Mouse (Mus musculus): ENCODE results near the gene Mbnl1. TPM values are rescaled to one million over a fixed set of nuclear protein-coding genes. Genes with fewer than 3 reads are reported as not detected.

Gene Mbnl1
- polyA plus RNA-seq, 1 experiment, result 20.3 TPM

DNA sequence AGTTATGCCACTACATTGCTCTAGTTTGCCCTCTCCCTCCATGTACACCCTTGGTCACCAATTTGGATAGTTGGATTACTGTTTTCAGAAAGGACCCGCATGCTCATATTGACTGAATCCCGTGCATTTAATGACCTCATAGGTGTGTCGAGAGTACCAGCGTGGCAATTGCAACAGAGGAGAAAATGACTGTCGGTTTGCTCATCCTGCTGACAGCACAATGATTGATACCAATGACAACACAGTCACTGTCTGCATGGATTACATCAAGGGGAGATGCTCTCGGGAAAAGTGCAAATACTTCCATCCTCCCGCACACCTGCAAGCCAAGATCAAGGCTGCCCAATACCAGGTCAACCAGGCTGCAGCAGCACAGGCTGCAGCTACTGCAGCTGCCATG is 140.5 kb downstream of the Mbnl1 start:
- Histone ChIP-seq H3K36me3 (replicated peaks; ENCODE audit: low read length) (peaks cover 85% of the 10 kb centered on the region), H3K27me3 (replicated peaks) (no peaks in the 10 kb centered on the region), H3K9me3 (no peaks in the 10 kb centered on the region), H3K4me1 (peaks cover 53% of the 10 kb centered on the region), H3K4me3 (replicated peaks) (no peak overlapping the region)
- TF ChIP-seq FLI1 (IDR thresholded peaks at IDR 0.05; ENCODE audit: low read length) (no peak), GATA1 (IDR thresholded peaks at IDR 0.05; ENCODE audit: borderline replicate concordance, low read length) (no peak)

DNA sequence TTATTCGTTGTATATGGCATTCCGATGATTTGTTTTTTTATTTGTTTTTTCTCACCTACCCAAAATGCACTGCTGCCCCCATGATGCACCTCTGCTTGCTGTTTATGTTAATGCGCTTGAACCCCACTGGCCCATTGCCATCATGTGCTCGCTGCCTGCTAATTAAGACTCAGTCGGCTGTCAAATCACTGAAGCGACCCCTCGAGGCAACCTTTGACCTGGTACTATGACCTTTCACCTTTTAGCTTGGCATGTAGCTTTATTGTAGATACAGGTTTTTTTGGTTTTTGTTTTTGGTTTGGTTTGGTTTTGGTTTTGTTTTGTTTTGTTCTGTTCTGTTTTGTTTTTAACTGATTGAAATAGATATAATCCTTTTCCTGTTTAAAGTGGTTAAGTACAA is 141.9 kb downstream of the Mbnl1 start:
- Histone ChIP-seq H3K36me3 (replicated peaks; ENCODE audit: low read length) (peaks cover 88% of the 10 kb centered on the region), H3K27me3 (replicated peaks) (no peaks in the 10 kb centered on the region), H3K4me1 (peaks cover 50% of the 10 kb centered on the region), H3K9me3 (no peaks in the 10 kb centered on the region), H3K4me3 (replicated peaks) (no peak overlapping the region)
- no peak for TF ChIP-seq GATA1 (IDR thresholded peaks at IDR 0.05; ENCODE audit: borderline replicate concordance, low read length)
- TF ChIP-seq FLI1 (IDR thresholded peaks at IDR 0.05; ENCODE audit: low read length), result no peak

DNA sequence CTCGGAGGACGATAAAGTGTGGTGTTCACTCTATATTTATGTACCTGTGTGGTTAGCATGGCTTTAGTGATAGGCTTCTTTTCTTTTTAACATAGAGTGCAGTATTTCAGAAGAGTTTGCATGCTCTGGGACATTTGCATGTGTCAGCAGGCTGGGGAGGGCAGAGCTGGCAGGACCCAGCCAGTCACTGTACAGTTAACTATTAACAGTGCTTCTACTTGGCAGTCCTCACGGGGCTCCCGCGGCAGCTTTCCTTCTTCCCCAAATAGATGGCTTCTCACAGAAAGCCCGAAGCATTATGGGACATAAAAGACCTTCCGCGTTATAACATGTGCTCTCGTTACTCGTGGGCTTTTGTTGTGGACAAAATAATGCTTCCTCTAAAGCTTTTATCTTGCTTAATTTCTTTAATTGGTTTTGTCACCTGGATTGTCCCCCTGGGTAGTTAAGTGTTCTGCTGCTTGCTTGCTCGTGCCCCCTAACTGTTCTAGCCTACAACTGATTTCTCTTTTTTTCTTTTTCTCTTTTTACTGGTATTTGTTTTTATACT is 142.5 kb downstream of the Mbnl1 start:
- TF ChIP-seq FLI1 (IDR thresholded peaks at IDR 0.05; ENCODE audit: low read length), result no peak
- no peak for TF ChIP-seq GATA1 (IDR thresholded peaks at IDR 0.05; ENCODE audit: borderline replicate concordance, low read length)
- H3K9me3 ChIP-seq, result no peaks in the 10 kb centered on the region
- H3K27me3 ChIP-seq (replicated peaks), result no peaks in the 10 kb centered on the region
- H3K36me3 ChIP-seq (replicated peaks; ENCODE audit: low read length), result peaks cover 91% of the 10 kb centered on the region
- peaks cover 56% of the 10 kb centered on the region for H3K4me1 ChIP-seq
- no peak overlapping the region for H3K4me3 ChIP-seq (replicated peaks)

DNA sequence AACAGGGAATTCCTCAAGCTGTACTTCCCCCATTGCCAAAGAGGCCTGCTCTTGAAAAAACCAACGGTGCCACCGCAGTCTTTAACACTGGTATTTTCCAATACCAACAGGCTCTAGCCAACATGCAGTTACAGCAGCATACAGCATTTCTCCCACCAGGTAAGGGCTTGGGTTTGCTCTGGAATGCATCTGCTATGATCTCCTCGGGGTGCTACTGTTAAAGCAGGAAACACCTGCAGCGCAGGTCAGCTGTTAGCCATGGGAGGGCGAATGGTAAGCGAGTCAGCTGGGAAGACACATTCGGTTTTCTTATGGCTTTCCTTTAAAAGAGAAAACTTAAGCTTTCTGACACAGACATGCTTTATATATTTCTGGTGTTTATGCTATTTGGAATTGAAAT is 143.0 kb downstream of the Mbnl1 start:
- no peak for TF ChIP-seq FLI1 (IDR thresholded peaks at IDR 0.05; ENCODE audit: low read length)
- no peak for TF ChIP-seq GATA1 (IDR thresholded peaks at IDR 0.05; ENCODE audit: borderline replicate concordance, low read length)
- H3K4me3 ChIP-seq (replicated peaks), result no peak overlapping the region
- no peaks in the 10 kb centered on the region for H3K27me3 ChIP-seq (replicated peaks)
- H3K4me1 ChIP-seq, result peaks cover 52% of the 10 kb centered on the region
- no peaks in the 10 kb centered on the region for H3K9me3 ChIP-seq
- peaks cover 92% of the 10 kb centered on the region for H3K36me3 ChIP-seq (replicated peaks; ENCODE audit: low read length)

DNA sequence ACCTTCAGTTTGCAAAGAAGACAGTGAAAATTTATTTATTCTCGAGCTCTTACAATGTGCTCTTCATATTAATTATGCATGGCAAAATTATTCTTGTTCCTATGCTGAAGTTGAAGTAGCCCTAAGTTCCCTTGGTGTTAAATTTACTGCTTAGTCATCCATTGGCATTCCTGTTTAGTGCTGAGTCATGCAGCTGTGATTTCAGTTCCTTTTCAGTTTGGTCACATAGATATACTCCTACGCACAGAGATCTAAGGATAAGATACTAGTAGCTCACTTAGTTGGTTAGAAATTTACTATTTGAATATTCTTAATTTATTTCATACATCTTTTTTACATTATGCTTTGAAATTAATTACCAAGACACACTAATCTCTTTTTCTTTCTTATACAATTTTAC is 143.5 kb downstream of the Mbnl1 start:
- H3K27me3 ChIP-seq (replicated peaks), result no peaks in the 10 kb centered on the region
- peaks cover 92% of the 10 kb centered on the region for H3K36me3 ChIP-seq (replicated peaks; ENCODE audit: low read length)
- H3K4me1 ChIP-seq, result peaks cover 50% of the 10 kb centered on the region
- TF ChIP-seq FLI1 (IDR thresholded peaks at IDR 0.05; ENCODE audit: low read length) (no peak), GATA1 (IDR thresholded peaks at IDR 0.05; ENCODE audit: borderline replicate concordance, low read length) (no peak)
- no peaks in the 10 kb centered on the region for H3K9me3 ChIP-seq
- H3K4me3 ChIP-seq (replicated peaks), result no peak overlapping the region

DNA sequence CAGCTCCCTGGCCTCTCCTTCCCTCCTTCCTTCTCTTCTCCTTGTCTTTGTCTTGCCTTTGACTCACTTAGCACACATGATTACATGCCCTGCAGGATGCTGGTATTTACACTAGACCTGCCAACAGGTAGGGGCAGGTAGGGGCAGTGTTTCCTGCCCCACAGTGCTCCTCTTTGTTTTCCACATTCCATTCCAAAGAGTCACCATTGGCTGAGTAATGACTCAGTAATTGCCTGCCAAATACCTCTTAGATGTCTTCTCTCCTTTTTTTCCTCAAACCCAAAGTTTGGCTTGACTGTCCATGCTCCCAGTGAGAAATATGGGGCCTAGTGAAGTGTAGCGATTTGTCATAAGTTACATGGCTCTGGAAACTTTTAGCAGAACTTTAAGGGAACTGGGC is 145.0 kb downstream of the Mbnl1 start:
- no peak overlapping the region for H3K4me3 ChIP-seq (replicated peaks)
- no peaks in the 10 kb centered on the region for H3K9me3 ChIP-seq
- peaks cover 51% of the 10 kb centered on the region for H3K4me1 ChIP-seq
- TF ChIP-seq FLI1 (IDR thresholded peaks at IDR 0.05; ENCODE audit: low read length) (no peak), GATA1 (IDR thresholded peaks at IDR 0.05; ENCODE audit: borderline replicate concordance, low read length) (no peak)
- no peaks in the 10 kb centered on the region for H3K27me3 ChIP-seq (replicated peaks)
- H3K36me3 ChIP-seq (replicated peaks; ENCODE audit: low read length), result peaks cover 95% of the 10 kb centered on the region

DNA sequence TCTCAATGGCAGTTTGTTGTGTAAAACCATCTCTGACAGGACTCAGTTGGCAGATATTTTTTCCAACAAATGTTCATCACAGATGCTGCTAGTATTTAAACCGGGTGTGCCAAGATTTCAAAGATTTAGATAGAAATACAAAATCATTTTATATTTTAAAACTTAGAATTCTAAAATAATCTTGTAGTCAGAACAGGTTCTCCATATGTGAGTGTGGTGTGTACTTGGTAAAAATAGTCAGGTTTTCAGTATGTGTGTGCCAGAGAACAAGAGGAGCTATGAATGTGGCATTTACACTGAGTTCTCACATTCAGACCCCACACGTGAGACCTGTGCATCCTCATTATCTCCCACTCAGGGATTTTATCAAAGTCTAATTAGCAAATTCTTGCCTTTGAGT is 147.6 kb downstream of the Mbnl1 start:
- peaks cover 39% of the 10 kb centered on the region for H3K4me1 ChIP-seq
- peaks cover 93% of the 10 kb centered on the region for H3K36me3 ChIP-seq (replicated peaks; ENCODE audit: low read length)
- no peaks in the 10 kb centered on the region for H3K9me3 ChIP-seq
- no peak overlapping the region for H3K4me3 ChIP-seq (replicated peaks)
- TF ChIP-seq FLI1 (IDR thresholded peaks at IDR 0.05; ENCODE audit: low read length), result no peak
- TF ChIP-seq GATA1 (IDR thresholded peaks at IDR 0.05; ENCODE audit: borderline replicate concordance, low read length), result no peak
- no peaks in the 10 kb centered on the region for H3K27me3 ChIP-seq (replicated peaks)

DNA sequence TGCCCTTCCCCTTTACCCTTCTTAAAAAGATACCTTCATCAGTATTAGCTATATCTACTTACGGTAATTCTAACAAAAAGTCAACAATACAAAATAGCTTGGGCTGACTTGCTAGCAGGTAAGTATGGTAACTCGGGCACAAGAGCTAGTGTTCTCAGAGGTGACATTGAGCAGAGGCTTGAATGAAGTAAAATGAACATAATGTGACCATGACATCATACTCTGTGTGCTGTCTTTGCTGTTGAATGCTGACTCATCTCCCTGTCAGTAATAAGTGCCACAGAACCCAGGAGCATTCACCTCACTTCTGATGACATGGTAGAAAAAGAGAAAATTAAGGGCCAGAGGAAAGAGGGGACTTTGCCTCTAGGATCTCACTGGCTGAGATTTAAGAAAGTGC is 158.6 kb downstream of the Mbnl1 start:
- Histone ChIP-seq H3K4me1 (peaks cover 19% of the 10 kb centered on the region), H3K4me3 (replicated peaks) (no peak overlapping the region), H3K27me3 (replicated peaks) (no peaks in the 10 kb centered on the region), H3K36me3 (replicated peaks; ENCODE audit: low read length) (peaks cover 60% of the 10 kb centered on the region), H3K9me3 (no peaks in the 10 kb centered on the region)
- no peak for TF ChIP-seq FLI1 (IDR thresholded peaks at IDR 0.05; ENCODE audit: low read length)
- no peak for TF ChIP-seq GATA1 (IDR thresholded peaks at IDR 0.05; ENCODE audit: borderline replicate concordance, low read length)

DNA sequence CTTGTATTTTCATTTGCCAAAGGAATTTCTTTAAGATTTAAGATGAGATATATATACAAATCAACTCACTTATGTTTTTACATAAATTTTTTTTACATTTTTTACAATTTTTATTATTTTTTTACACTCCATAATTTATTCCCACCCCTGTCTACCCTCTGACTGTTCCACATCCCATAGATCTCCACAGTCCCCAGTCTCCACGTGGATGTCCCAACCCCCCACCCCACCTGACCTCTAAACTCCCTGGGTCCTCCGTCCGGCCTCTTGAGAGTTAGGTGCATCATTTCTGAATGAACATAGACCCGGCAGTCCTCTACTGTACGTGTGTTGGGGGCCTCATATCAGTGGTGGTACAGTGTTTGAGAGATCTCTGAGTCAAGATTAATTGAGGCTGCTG is 159.1 kb downstream of the Mbnl1 start:
- no peak overlapping the region for H3K4me3 ChIP-seq (replicated peaks)
- H3K27me3 ChIP-seq (replicated peaks), result no peaks in the 10 kb centered on the region
- TF ChIP-seq GATA1 (IDR thresholded peaks at IDR 0.05; ENCODE audit: borderline replicate concordance, low read length) (no peak), FLI1 (IDR thresholded peaks at IDR 0.05; ENCODE audit: low read length) (no peak)
- H3K9me3 ChIP-seq, result no peaks in the 10 kb centered on the region
- H3K4me1 ChIP-seq, result peaks cover 13% of the 10 kb centered on the region
- H3K36me3 ChIP-seq (replicated peaks; ENCODE audit: low read length), result peaks cover 54% of the 10 kb centered on the region

DNA sequence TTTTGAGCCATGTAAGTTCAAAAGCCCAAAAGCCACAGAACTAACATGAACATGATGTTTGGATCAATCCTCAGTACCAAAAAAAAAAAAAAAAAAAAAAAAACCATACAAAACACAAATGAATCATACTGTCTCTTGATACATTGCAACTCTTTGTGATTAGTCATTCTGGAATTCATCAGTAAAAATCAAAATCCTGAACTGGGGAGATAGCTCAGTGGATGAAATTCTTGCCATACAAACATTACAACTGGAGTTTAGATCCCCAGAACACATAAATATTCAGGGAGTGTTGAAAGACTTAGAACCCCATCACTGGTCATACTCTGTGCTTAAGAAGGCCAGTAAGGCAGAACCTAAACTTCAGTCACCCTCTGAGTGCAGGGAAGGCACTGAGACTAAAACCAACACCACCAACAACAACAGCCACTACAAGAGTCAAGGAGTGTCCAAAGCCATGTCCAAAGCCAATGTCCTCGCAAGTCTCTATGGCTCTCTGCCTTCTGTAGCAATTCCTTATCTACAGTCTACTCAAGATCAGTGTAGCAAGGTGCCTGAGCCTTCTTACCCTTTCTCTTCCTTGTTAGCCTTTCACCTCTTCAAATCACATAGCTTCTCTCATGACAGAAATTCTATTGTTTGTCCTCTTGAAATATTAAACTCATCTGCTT is 160.3 kb downstream of the Mbnl1 start:
- no peak overlapping the region for H3K4me3 ChIP-seq (replicated peaks)
- H3K27me3 ChIP-seq (replicated peaks), result no peaks in the 10 kb centered on the region
- no peaks in the 10 kb centered on the region for H3K9me3 ChIP-seq
- H3K4me1 ChIP-seq, result peaks cover 10% of the 10 kb centered on the region
- peaks cover 43% of the 10 kb centered on the region for H3K36me3 ChIP-seq (replicated peaks; ENCODE audit: low read length)
- TF ChIP-seq FLI1 (IDR thresholded peaks at IDR 0.05; ENCODE audit: low read length) (no peak), GATA1 (IDR thresholded peaks at IDR 0.05; ENCODE audit: borderline replicate concordance, low read length) (no peak)

Data from megakaryocyte, embryonic 14.5 days (primary cell).